Mouse (Mus musculus) liver, embryonic 15.5 days (tissue): ENCODE results near the gene Gys2. TPM values are rescaled to one million over a fixed set of nuclear protein-coding genes. Genes with fewer than 3 reads are reported as not detected.

Experiments
- polyA plus RNA-seq: library from polyadenylated mRNA; unstranded; fragments of >200 nt; fragmentation: Nextera tagmentation; extraction: Ambion mirVana; gene quantifications from 2 replicates; pipeline ENCODE4 v1.2.1, GENCODE M21; 2015

Gene Gys2
- polyA plus RNA-seq, 1 experiment from 2014 or later, result 49.8 TPM

Other genes starting within 250 kb of the Gys2 start
- 0.28 and 0.35 TPM in 2 replicates for gene Iapp, start 174.7 kb downstream of the Gys2 start, polyA plus RNA-seq
- not detected in 2 replicates for gene Slco1a5, start 150.1 kb downstream of the Gys2 start, polyA plus RNA-seq
- gene Pyroxd1, start 127.5 kb downstream of the Gys2 start, polyA plus RNA-seq, result 4.9 and 5.9 TPM in 2 replicates
- gene Recql, start 86.0 kb downstream of the Gys2 start, polyA plus RNA-seq, result 12.6 and 14.2 TPM in 2 replicates
- gene Golt1b, start 85.9 kb downstream of the Gys2 start, polyA plus RNA-seq, result 30.9 and 32.1 TPM in 2 replicates
- 0.09 and 0.13 TPM in 2 replicates for gene Spx, start 59.7 kb downstream of the Gys2 start, polyA plus RNA-seq
- gene Ldhb, start 34.8 kb upstream of the Gys2 start, polyA plus RNA-seq, result 19.5 and 19.7 TPM in 2 replicates
- gene Kcnj8, start 98.5 kb upstream of the Gys2 start, polyA plus RNA-seq, result 2.1 and 2.4 TPM in 2 replicates
- 1.4 and 1.6 TPM in 2 replicates for gene Abcc9, start 229.2 kb upstream of the Gys2 start, polyA plus RNA-seq